Comparison of ENCODE assay signal across 19 mouse cellular contexts in the genomic region with DNA sequence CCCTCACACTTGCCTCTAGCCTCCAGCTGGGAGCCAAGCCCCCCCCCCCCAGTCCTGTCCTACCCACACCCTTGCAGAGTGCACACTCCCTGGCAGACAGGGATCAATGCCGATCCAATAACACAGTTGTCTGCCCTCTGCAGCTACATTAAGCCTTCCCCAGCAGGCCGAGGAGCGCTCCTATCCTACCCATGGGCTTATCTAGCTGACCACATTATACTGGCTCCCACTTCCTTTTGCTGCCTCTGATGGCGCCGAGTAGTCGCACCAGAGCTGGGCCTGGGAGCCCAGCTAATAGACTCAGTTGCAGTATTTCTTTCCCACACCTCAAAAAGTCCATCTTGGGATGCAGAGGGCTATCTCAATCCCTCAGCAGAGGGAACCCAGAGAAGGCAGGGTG. TPM values are rescaled to one million over a fixed set of nuclear protein-coding genes. Genes with fewer than 3 reads are reported as not detected.
DNase-seq lines count a peak whose midpoint lies in the region; ATAC-seq and TF ChIP-seq lines count a peak whose summit lies in the region.
"Had no signal": no experiment of that assay in that cellular context is flagged by ENCODE, and none has a peak within 500 bp of the region (broad histone marks: within the 10 kb centered on the region; RNA-seq: fewer than 3 reads in every experiment).

No protein-coding gene starts in this region.

- peak overlapping the region; percentile 99 for H3K9ac ChIP-seq in hindbrain, embryonic 13.5 days
- peak overlapping the region; percentile 98 for H3K9ac ChIP-seq in midbrain, embryonic 13.5 days (replicated peaks)
- H3K9ac ChIP-seq: heart, embryonic 15.5 days; liver, embryonic 14.5 days; stomach, embryonic 15.5 days had no signal

- no peak for ATAC-seq in hindbrain, embryonic 13.5 days (ENCODE audit: low FRiP score)
- no peak for ATAC-seq in midbrain, embryonic 13.5 days
- ATAC-seq: inflammation-experienced regulatory T-cells, adult 6 months had no signal

- peak in 1 of 2 experiments; percentile 5 for DNase-seq in left cerebral cortex, adult 2 months (ENCODE audit: extremely low spot score in 1 of 2, low spot score in 2 of 2)
- no peak for DNase-seq in left cerebral cortex, adult 18-20 months (ENCODE audit: low spot score in 2 of 2)
- DNase-seq in heart, adult 11 months: no peak
- DNase-seq in thymus, postnatal 14 days: no peak
- DNase-seq in adrenal gland, adult 8-10 months: no peak
- no peak for DNase-seq in lung, postnatal 10 days
- DNase-seq: adrenal gland, postnatal 14 days; B cell, adult 2 months; layer of hippocampus, adult 9-11 months; lung, postnatal 14 days; thymus, postnatal 4 days had no signal

- peak overlapping the region; percentile 28 for H3K27ac ChIP-seq in left cerebral cortex, adult 2 months
- peak overlapping the region; percentile 99 for H3K27ac ChIP-seq in hindbrain, embryonic 13.5 days
- peak overlapping the region; percentile 98 for H3K27ac ChIP-seq in midbrain, embryonic 13.5 days
- H3K27ac ChIP-seq: heart, embryonic 15.5 days; liver, embryonic 14.5 days; stomach, embryonic 15.5 days had no signal

- no peaks in the 10 kb centered on the region for H3K9me3 ChIP-seq in hindbrain, embryonic 13.5 days
- H3K9me3 ChIP-seq in midbrain, embryonic 13.5 days: no peaks in the 10 kb centered on the region
- H3K9me3 ChIP-seq: heart, embryonic 15.5 days; stomach, embryonic 15.5 days had no signal

- no peak overlapping the region for H3K4me3 ChIP-seq in left cerebral cortex, adult 2 months
- H3K4me3 ChIP-seq in hindbrain, embryonic 13.5 days: peak overlapping the region; percentile 91
- H3K4me3 ChIP-seq in midbrain, embryonic 13.5 days (replicated peaks): peak overlapping the region; percentile 94
- H3K4me3 ChIP-seq: heart, embryonic 15.5 days; stomach, embryonic 15.5 days had no signal

- 0 out of 2 replicates have a peak, but pooled peaks cover 5% of the 10 kb centered on the region for H3K27me3 ChIP-seq in hindbrain, embryonic 13.5 days
- no peaks in the 10 kb centered on the region for H3K27me3 ChIP-seq in midbrain, embryonic 13.5 days

- 71% methylated on average over 6 of the region's 6 CpGs for WGBS in hindbrain, embryonic 13.5 days
- 74% methylated on average over 6 of the region's 6 CpGs for WGBS in midbrain, embryonic 13.5 days

- peak overlapping the region; percentile 87 for H3K4me2 ChIP-seq in hindbrain, embryonic 13.5 days
- peak overlapping the region; percentile 88 for H3K4me2 ChIP-seq in midbrain, embryonic 13.5 days (replicated peaks)
- H3K4me2 ChIP-seq: heart, embryonic 15.5 days; stomach, embryonic 15.5 days had no signal

- no peak for TF ChIP-seq CTCF in left cerebral cortex, adult 2 months (IDR thresholded peaks at IDR 0.05)

- peaks cover 88% of the 10 kb centered on the region for H3K4me1 ChIP-seq in hindbrain, embryonic 13.5 days (replicated peaks)
- peaks cover 81% of the 10 kb centered on the region for H3K4me1 ChIP-seq in midbrain, embryonic 13.5 days (replicated peaks)

- H3K36me3 ChIP-seq in hindbrain, embryonic 13.5 days: peaks cover 26% of the 10 kb centered on the region
- H3K36me3 ChIP-seq in midbrain, embryonic 13.5 days: peaks cover 43% of the 10 kb centered on the region
- H3K36me3 ChIP-seq: heart, embryonic 15.5 days; stomach, embryonic 15.5 days had no signal

- intact Hi-C loops in left cerebral cortex, adult 2 months (cut with DNase I): no loop called here

RNA-seq across cellular contexts. Expression of gene Scrt2, which starts 4.1 kb away (rescaled TPM):
- total RNA-seq in left cerebral cortex, adult 2 months (2021): 10 to 100 TPM; 18.7 to 23.9 TPM
- 10 to 100 TPM; 20.5 to 20.7 TPM for total RNA-seq in left cerebral cortex, adult 18-20 months (2021)
- polyA plus RNA-seq in hindbrain, embryonic 13.5 days (2015; fragmentation: Nextera tagmentation; extraction: Ambion mirVana): 24.0 and 27.8 TPM in 2 replicates
- polyA plus RNA-seq in midbrain, embryonic 13.5 days (2015; fragmentation: Nextera tagmentation; extraction: Ambion mirVana): 16.3 and 20.0 TPM in 2 replicates
- under 1 TPM; 0.23 to 0.30 (median 0.26) TPM for total RNA-seq in adrenal gland, adult 8-10 months (2022)
- total RNA-seq: granulocyte monocyte progenitor cell, adult 5-6 weeks had no signal
- polyA plus RNA-seq: heart, embryonic 15.5 days; inflammation-experienced regulatory T-cells, adult 6 months; kidney, embryonic 16.5 days had no signal

RNA-seq across cellular contexts. Expression of gene Srxn1, which starts 19.9 kb away (rescaled TPM):
- 100 to 1,000 TPM in 1 of 2 experiments, 10 to 100 TPM in 1; 98.3 to 114 TPM for total RNA-seq in left cerebral cortex, adult 2 months (2021)
- total RNA-seq in left cerebral cortex, adult 18-20 months (2021): 100 to 1,000 TPM; 103 to 106 TPM
- 16.1 and 16.8 TPM in 2 replicates for polyA plus RNA-seq in hindbrain, embryonic 13.5 days (2015; fragmentation: Nextera tagmentation; extraction: Ambion mirVana)
- 13.4 and 14.9 TPM in 2 replicates for polyA plus RNA-seq in midbrain, embryonic 13.5 days (2015; fragmentation: Nextera tagmentation; extraction: Ambion mirVana)
- 100 to 1,000 TPM; 134 to 367 (median 207) TPM for total RNA-seq in adrenal gland, adult 8-10 months (2022)

RNA-seq across cellular contexts. Expression of gene Tcf15, which starts 57.9 kb away (rescaled TPM):
- total RNA-seq in left cerebral cortex, adult 2 months (2021): 1 to 10 TPM; 1.6 to 2.4 TPM
- 1 to 10 TPM; 1.5 to 1.8 TPM for total RNA-seq in left cerebral cortex, adult 18-20 months (2021)
- 2.8 and 3.2 TPM in 2 replicates for polyA plus RNA-seq in hindbrain, embryonic 13.5 days (2015; fragmentation: Nextera tagmentation; extraction: Ambion mirVana)
- 1.0 and 1.8 TPM in 2 replicates for polyA plus RNA-seq in midbrain, embryonic 13.5 days (2015; fragmentation: Nextera tagmentation; extraction: Ambion mirVana)
- total RNA-seq in adrenal gland, adult 8-10 months (2022): 1 to 10 TPM; 1.5 to 4.1 (median 3.0) TPM
- total RNA-seq: granulocyte monocyte progenitor cell, adult 5-6 weeks had no signal
- polyA plus RNA-seq: inflammation-experienced regulatory T-cells, adult 6 months had no signal

Comparison
In these comparisons a context has a peak if more than half of its experiments do, and no peak if none do; other contexts are left out.
1. H3K27ac ChIP-seq: peak in every context shown above with its lines; median percentile 99 in hindbrain, embryonic 13.5 days; 98 in midbrain, embryonic 13.5 days; 28 in left cerebral cortex, adult 2 months.
2. RNA of gene Scrt2, which starts 4.1 kb away (total RNA-seq): 18.7 to 23.9 TPM in left cerebral cortex, adult 2 months and 20.5 to 20.7 TPM in left cerebral cortex, adult 18-20 months; 0.23 to 0.30 TPM in adrenal gland, adult 8-10 months; every median in the first group is over 10 times any median in the second.